Mouse (Mus musculus): ENCODE measurements around the gene Hdac5.

DNA sequence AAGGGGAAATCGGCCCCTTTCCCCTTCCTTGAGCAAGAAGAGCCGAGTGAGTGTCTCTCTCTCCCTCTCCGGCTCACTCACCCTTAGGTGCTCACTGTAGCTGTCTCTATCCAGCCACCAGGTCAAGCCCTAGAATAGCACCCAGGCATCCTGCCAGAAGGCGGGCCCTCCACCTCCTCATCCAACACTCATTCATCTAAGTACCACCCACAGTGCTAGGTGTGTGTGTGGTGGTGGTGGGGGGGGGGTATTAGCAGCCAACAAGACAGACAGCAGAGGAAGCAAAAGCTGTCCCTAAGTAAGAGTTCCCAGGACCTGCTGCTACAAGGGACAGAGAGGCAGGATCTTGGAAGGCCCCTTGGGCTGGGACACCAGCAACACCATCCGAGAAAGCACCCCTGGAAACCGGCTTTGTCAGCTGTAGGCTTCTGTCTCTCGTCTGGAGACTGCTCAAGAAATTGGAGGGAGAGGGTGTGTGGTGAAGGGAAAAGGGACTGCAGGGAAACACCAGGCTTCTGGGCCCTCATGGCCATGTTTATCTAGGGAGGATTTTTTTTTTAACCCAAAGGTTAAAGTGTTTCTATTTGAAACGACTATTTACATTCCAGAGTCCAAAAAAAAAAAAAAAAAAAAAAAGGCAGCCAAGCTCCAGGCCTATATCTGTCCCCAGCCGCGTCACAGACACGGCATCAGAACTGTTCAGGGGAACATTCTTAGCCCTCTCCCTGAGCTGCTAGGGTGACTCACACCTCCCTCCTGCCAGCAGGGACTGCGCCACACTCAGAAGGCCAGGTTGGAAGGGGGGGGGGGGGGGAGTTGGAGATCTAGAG lies 13.7 kb downstream of the Hdac5 start:
- TF ChIP-seq CTCF (IDR thresholded peaks at IDR 0.05; ENCODE audit: low read depth, low read length) (no peak), POLR2A (IDR thresholded peaks at IDR 0.05; ENCODE audit: extremely low read depth, insufficient read depth, low read length) (no peak)

Data from liver, adult 2 months (tissue).